Mouse (Mus musculus) T-cell, adult 2 months (primary cell): ENCODE measurements around the gene Angptl4.

Experiments used
- DNase-seq: peaks from one replicate; pipeline ENCODE4 v3.0.0; 2022; ENCODE audit warnings: low spot score

Angptl4 gene

GRCm38 (mm10) chr17:33804205-33804604 is 22.6 kb upstream of the Angptl4 start:
- no peak for DNase-seq

- DNase-seq: no peak
Observed at GRCm38 (mm10) chr17:33802221-33802620, 20.6 kb upstream of the Angptl4 start.

GRCm38 (mm10) chr17:33799277-33799676 is 17.6 kb upstream of the Angptl4 start:
- no peak for DNase-seq

- no peak for DNase-seq
Observed at GRCm38 (mm10) chr17:33798306-33798705, 16.7 kb upstream of the Angptl4 start.

GRCm38 (mm10) chr17:33788732-33789131 is 7.1 kb upstream of the Angptl4 start:
- DNase-seq: no peak

GRCm38 (mm10) chr17:33786375-33786774 is 4.7 kb upstream of the Angptl4 start:
- no peak for DNase-seq

- DNase-seq: no peak
Observed at GRCm38 (mm10) chr17:33784939-33785338, 3.3 kb upstream of the Angptl4 start.

GRCm38 (mm10) chr17:33783408-33783807 is 1.8 kb upstream of the Angptl4 start:
- no peak for DNase-seq

- DNase-seq: no peak
Observed at GRCm38 (mm10) chr17:33782067-33782466, 437 bp upstream of the Angptl4 start.

GRCm38 (mm10) chr17:33780431-33780830 is 1.2 kb downstream of the Angptl4 start:
- DNase-seq: peak; percentile 23

GRCm38 (mm10) chr17:33779967-33780295 is 1.7 kb downstream of the Angptl4 start:
- no peak for DNase-seq

- DNase-seq: no peak
Observed at GRCm38 (mm10) chr17:33779271-33779966, 2.2 kb downstream of the Angptl4 start.

GRCm38 (mm10) chr17:33775287-33775686 is 6.3 kb downstream of the Angptl4 start:
- no peak for DNase-seq

- DNase-seq: no peak
Observed at GRCm38 (mm10) chr17:33774573-33775155, 7.0 kb downstream of the Angptl4 start.

GRCm38 (mm10) chr17:33773871-33774572 is 7.6 kb downstream of the Angptl4 start:
- DNase-seq: no peak

GRCm38 (mm10) chr17:33773426-33773825 is 8.2 kb downstream of the Angptl4 start:
- DNase-seq: no peak

GRCm38 (mm10) chr17:33771617-33772016 is 10.0 kb downstream of the Angptl4 start:
- no peak for DNase-seq

GRCm38 (mm10) chr17:33766389-33766788 is 15.2 kb downstream of the Angptl4 start:
- no peak for DNase-seq

- DNase-seq: peak; percentile 100
Observed at GRCm38 (mm10) chr17:33760255-33761165, 21.1 kb downstream of the Angptl4 start, which contains the start of gene Rab11b. Gene Rab11b (minus strand): TSS chr17:33760530.

GRCm38 (mm10) chr17:33759767-33760254 is 21.8 kb downstream of the Angptl4 start:
- peak; percentile 86 for DNase-seq

- DNase-seq: no peak
Observed at GRCm38 (mm10) chr17:33757231-33757630, 24.4 kb downstream of the Angptl4 start.
